Mouse (Mus musculus): ENCODE results near the gene Hes7. TPM values are rescaled to one million over a fixed set of nuclear protein-coding genes. Genes with fewer than 3 reads are reported as not detected.

The Hes7 gene
- polyA plus RNA-seq, 1 experiment from 2014 or later, result 0.29 TPM

- no peak overlapping the region for H3K27ac ChIP-seq (replicated peaks)
- H3K4me2 ChIP-seq (replicated peaks; ENCODE audit: low read depth), result no peak overlapping the region
- ATAC-seq (ENCODE audit: low FRiP score, low TSS enrichment) (no peak), DNase-seq (ENCODE audit: low spot score) (no peak)
- H3K4me1 ChIP-seq (replicated peaks; ENCODE audit: control insufficient read depth, insufficient read depth), result no peaks in the 10 kb centered on the region
- TF ChIP-seq CTCF (IDR thresholded peaks at IDR 0.05; ENCODE audit: low read depth) (no peak), EP300 (optimal IDR thresholded peaks at IDR 0.05) (no peak)
- WGBS, result 69% methylated on average over 8 of the region's 8 CpGs
- no peaks in the 10 kb centered on the region for H3K9me3 ChIP-seq (ENCODE audit: control insufficient read depth, low read length)
- H3K9ac ChIP-seq (ENCODE audit: low read length), result no peak overlapping the region
- no peaks in the 10 kb centered on the region for H3K36me3 ChIP-seq (ENCODE audit: control insufficient read depth, insufficient read depth, low read length)
- no peaks in the 10 kb centered on the region for H3K27me3 ChIP-seq (ENCODE audit: control insufficient read depth, insufficient read depth, low read length)
- no peak overlapping the region for H3K4me3 ChIP-seq (ENCODE audit: low read depth, low read length)
Measured at GRCm38 (mm10) chr11:69153831-69154230, 33.6 kb downstream of the Hes7 start.

DNA sequence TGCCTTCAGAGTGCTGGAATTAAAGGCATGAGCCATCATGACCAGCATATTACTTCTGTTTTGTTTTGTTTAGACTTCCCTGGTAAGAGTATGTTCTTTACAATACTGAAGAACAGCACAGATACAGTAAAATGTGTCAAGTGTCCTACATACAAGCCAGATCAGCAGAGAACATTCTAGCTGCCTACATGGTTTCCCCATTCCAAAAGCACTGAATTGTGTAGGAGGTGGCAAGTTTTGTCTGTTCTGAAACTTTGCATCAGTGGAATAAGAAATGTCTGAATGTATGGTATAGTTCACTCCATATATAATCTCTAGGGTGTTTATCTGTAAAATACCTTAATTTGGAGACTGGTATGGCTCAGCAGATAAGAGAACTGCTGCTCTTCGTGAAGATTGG is 35.1 kb downstream of the Hes7 start:
- no peak for DNase-seq (ENCODE audit: low spot score)
- 48% methylated on average over 1 of the region's 1 CpGs for WGBS
- Histone ChIP-seq H3K4me1 (replicated peaks; ENCODE audit: control insufficient read depth, insufficient read depth) (no peaks in the 10 kb centered on the region), H3K27ac (replicated peaks) (no peak overlapping the region), H3K4me2 (replicated peaks; ENCODE audit: low read depth) (no peak overlapping the region), H3K4me3 (ENCODE audit: low read depth, low read length) (no peak overlapping the region), H3K27me3 (ENCODE audit: control insufficient read depth, insufficient read depth, low read length) (no peaks in the 10 kb centered on the region), H3K36me3 (ENCODE audit: control insufficient read depth, insufficient read depth, low read length) (no peaks in the 10 kb centered on the region), H3K9ac (ENCODE audit: low read length) (no peak overlapping the region), H3K9me3 (ENCODE audit: control insufficient read depth, low read length) (no peaks in the 10 kb centered on the region)
- no peak for ATAC-seq (ENCODE audit: low FRiP score, low TSS enrichment)
- TF ChIP-seq CTCF (IDR thresholded peaks at IDR 0.05; ENCODE audit: low read depth) (no peak), EP300 (optimal IDR thresholded peaks at IDR 0.05) (no peak)

- WGBS, result 3% methylated on average over 18 of the region's 18 CpGs
- Histone ChIP-seq H3K4me3 (ENCODE audit: low read depth, low read length) (peak within 1 kb of the TSS; percentile 18), H3K4me2 (replicated peaks; ENCODE audit: low read depth) (peak within 1 kb of the TSS; percentile 32; the same call in 1 of the 2 replicates), H3K9me3 (ENCODE audit: control insufficient read depth, low read length) (no peaks in the 10 kb centered on the region), H3K4me1 (replicated peaks; ENCODE audit: control insufficient read depth, insufficient read depth) (no peaks in the 10 kb centered on the region), H3K27ac (replicated peaks) (no peak within 1 kb of the TSS), H3K9ac (ENCODE audit: low read length) (no peak within 1 kb of the TSS), H3K36me3 (ENCODE audit: control insufficient read depth, insufficient read depth, low read length) (no peaks in the 10 kb centered on the region), H3K27me3 (ENCODE audit: control insufficient read depth, insufficient read depth, low read length) (no peaks in the 10 kb centered on the region)
- DNase-seq (ENCODE audit: low spot score), result no peak
- peak; percentile 61; the same call in 1 of the 2 replicates for ATAC-seq (ENCODE audit: low FRiP score, low TSS enrichment)
- TF ChIP-seq CTCF (IDR thresholded peaks at IDR 0.05; ENCODE audit: low read depth) (no peak), EP300 (optimal IDR thresholded peaks at IDR 0.05) (no peak)
Measured at GRCm38 (mm10) chr11:69156800-69157199, 36.6 kb downstream of the Hes7 start, which contains the start of gene Alox12b. Gene Alox12b (plus strand): TSS chr11:69156989.

GRCm38 (mm10) chr11:69169313-69169712 is 49.1 kb downstream of the Hes7 start:
- TF ChIP-seq EP300 (optimal IDR thresholded peaks at IDR 0.05) (no peak), CTCF (IDR thresholded peaks at IDR 0.05; ENCODE audit: low read depth) (no peak)
- H3K9ac ChIP-seq (ENCODE audit: low read length), result no peak overlapping the region
- DNase-seq (ENCODE audit: low spot score) (no peak), ATAC-seq (ENCODE audit: low FRiP score, low TSS enrichment) (no peak)
- no peaks in the 10 kb centered on the region for H3K9me3 ChIP-seq (ENCODE audit: control insufficient read depth, low read length)
- no peak overlapping the region for H3K27ac ChIP-seq (replicated peaks)
- H3K4me1 ChIP-seq (replicated peaks; ENCODE audit: control insufficient read depth, insufficient read depth), result no peaks in the 10 kb centered on the region
- H3K27me3 ChIP-seq (ENCODE audit: control insufficient read depth, insufficient read depth, low read length), result no peaks in the 10 kb centered on the region
- H3K4me3 ChIP-seq (ENCODE audit: low read depth, low read length), result no peak overlapping the region
- no peaks in the 10 kb centered on the region for H3K36me3 ChIP-seq (ENCODE audit: control insufficient read depth, insufficient read depth, low read length)
- 80% methylated on average over 12 of the region's 12 CpGs for WGBS
- no peak overlapping the region for H3K4me2 ChIP-seq (replicated peaks; ENCODE audit: low read depth)

- no peaks in the 10 kb centered on the region for H3K36me3 ChIP-seq (ENCODE audit: control insufficient read depth, insufficient read depth, low read length)
- no peaks in the 10 kb centered on the region for H3K4me1 ChIP-seq (replicated peaks; ENCODE audit: control insufficient read depth, insufficient read depth)
- no peaks in the 10 kb centered on the region for H3K9me3 ChIP-seq (ENCODE audit: control insufficient read depth, low read length)
- DNase-seq (ENCODE audit: low spot score) (peak; percentile 45), ATAC-seq (ENCODE audit: low FRiP score, low TSS enrichment) (no peak; the same call in 1 of the 2 replicates)
- no peaks in the 10 kb centered on the region for H3K27me3 ChIP-seq (ENCODE audit: control insufficient read depth, insufficient read depth, low read length)
- H3K27ac ChIP-seq (replicated peaks), result no peak overlapping the region
- TF ChIP-seq EP300 (optimal IDR thresholded peaks at IDR 0.05) (no peak), CTCF (IDR thresholded peaks at IDR 0.05; ENCODE audit: low read depth) (peak; percentile 88)
- H3K9ac ChIP-seq (ENCODE audit: low read length), result no peak overlapping the region
- no peak overlapping the region for H3K4me3 ChIP-seq (ENCODE audit: low read depth, low read length)
- H3K4me2 ChIP-seq (replicated peaks; ENCODE audit: low read depth), result no peak overlapping the region
- 26% methylated on average over 7 of the region's 7 CpGs for WGBS
Measured at GRCm38 (mm10) chr11:69171626-69172025, 51.4 kb downstream of the Hes7 start.

DNA sequence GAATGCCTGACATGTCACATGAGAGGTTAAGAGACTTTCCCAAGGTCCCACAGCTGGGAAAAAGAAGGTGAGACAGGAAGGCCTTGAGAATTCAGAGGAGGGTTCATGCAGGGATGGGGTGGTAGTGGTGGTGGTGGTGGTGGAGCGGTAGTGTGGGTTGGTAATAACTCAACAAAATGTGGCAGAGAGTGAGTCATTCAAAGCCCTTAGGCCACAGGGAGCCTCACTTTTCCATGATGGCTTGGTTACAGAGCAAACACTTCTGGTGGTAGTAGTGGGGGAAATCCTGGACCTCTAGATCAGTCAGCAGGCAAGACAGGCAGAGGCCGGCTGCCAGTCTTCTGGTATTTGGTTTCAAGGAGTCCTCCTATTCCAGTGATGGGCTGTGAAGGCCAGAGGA is 52.4 kb downstream of the Hes7 start:
- H3K4me1 ChIP-seq (replicated peaks; ENCODE audit: control insufficient read depth, insufficient read depth), result no peaks in the 10 kb centered on the region
- no peak overlapping the region for H3K27ac ChIP-seq (replicated peaks)
- ATAC-seq (ENCODE audit: low FRiP score, low TSS enrichment) (no peak), DNase-seq (ENCODE audit: low spot score) (no peak)
- no peaks in the 10 kb centered on the region for H3K9me3 ChIP-seq (ENCODE audit: control insufficient read depth, low read length)
- H3K36me3 ChIP-seq (ENCODE audit: control insufficient read depth, insufficient read depth, low read length), result no peaks in the 10 kb centered on the region
- no peak overlapping the region for H3K4me3 ChIP-seq (ENCODE audit: low read depth, low read length)
- H3K4me2 ChIP-seq (replicated peaks; ENCODE audit: low read depth), result no peak overlapping the region
- 80% methylated on average over 2 of the region's 2 CpGs for WGBS
- H3K27me3 ChIP-seq (ENCODE audit: control insufficient read depth, insufficient read depth, low read length), result no peaks in the 10 kb centered on the region
- no peak overlapping the region for H3K9ac ChIP-seq (ENCODE audit: low read length)
- no peak for TF ChIP-seq EP300 (optimal IDR thresholded peaks at IDR 0.05)
- TF ChIP-seq CTCF (IDR thresholded peaks at IDR 0.05; ENCODE audit: low read depth), result no peak

Other genes with a start within 250 kb of the Hes7 start
- 86.4 and 92.6 TPM in 2 replicates for gene Ndel1, start 248.5 kb upstream of the Hes7 start, polyA plus RNA-seq (2015; fragmentation: Nextera tagmentation; extraction: Ambion mirVana)
- gene Rnf222, start 231.9 kb upstream of the Hes7 start, polyA plus RNA-seq (2015; fragmentation: Nextera tagmentation; extraction: Ambion mirVana), result 5.4 and 5.8 TPM in 2 replicates
- gene Rpl26, start 218.8 kb upstream of the Hes7 start, polyA plus RNA-seq (2015; fragmentation: Nextera tagmentation; extraction: Ambion mirVana), result 856 and 899 TPM in 2 replicates
- 0.22 TPM in 1 of 2 replicates, not detected in the other for gene Odf4, start 193.3 kb upstream of the Hes7 start, polyA plus RNA-seq (2015; fragmentation: Nextera tagmentation; extraction: Ambion mirVana)
- gene Arhgef15, start 162.9 kb upstream of the Hes7 start, polyA plus RNA-seq (2015; fragmentation: Nextera tagmentation; extraction: Ambion mirVana), result 2.8 and 3.0 TPM in 2 replicates
- 4.9 and 5.8 TPM in 2 replicates for gene Slc25a35, start 152.3 kb upstream of the Hes7 start, polyA plus RNA-seq (2015; fragmentation: Nextera tagmentation; extraction: Ambion mirVana)
- gene Rangrf, start 145.2 kb upstream of the Hes7 start, polyA plus RNA-seq (2015; fragmentation: Nextera tagmentation; extraction: Ambion mirVana), result 34.8 and 35.1 TPM in 2 replicates
- 7.4 and 8.0 TPM in 2 replicates for gene Pfas, start 111.9 kb upstream of the Hes7 start, polyA plus RNA-seq (2015; fragmentation: Nextera tagmentation; extraction: Ambion mirVana)
- gene Ctc1, start 104.5 kb upstream of the Hes7 start, polyA plus RNA-seq (2015; fragmentation: Nextera tagmentation; extraction: Ambion mirVana), result 11.1 and 11.5 TPM in 2 replicates
- 24.7 and 34.0 TPM in 2 replicates for gene Aurkb, start 74.8 kb upstream of the Hes7 start, polyA plus RNA-seq (2015; fragmentation: Nextera tagmentation; extraction: Ambion mirVana)
- 14.6 and 16.7 TPM in 2 replicates for gene Borcs6, start 60.7 kb upstream of the Hes7 start, polyA plus RNA-seq (2015; fragmentation: Nextera tagmentation; extraction: Ambion mirVana)
- 28.4 and 30.8 TPM in 2 replicates for gene Tmem107, start 49.6 kb upstream of the Hes7 start, polyA plus RNA-seq (2015; fragmentation: Nextera tagmentation; extraction: Ambion mirVana)
- 43.0 and 53.7 TPM in 2 replicates for gene Vamp2, start 31.9 kb upstream of the Hes7 start, polyA plus RNA-seq (2015; fragmentation: Nextera tagmentation; extraction: Ambion mirVana)
- gene Per1, start 25.2 kb upstream of the Hes7 start, polyA plus RNA-seq (2015; fragmentation: Nextera tagmentation; extraction: Ambion mirVana), result 7.7 and 13.1 TPM in 2 replicates
- gene 9130213A22Rik, start 2.2 kb downstream of the Hes7 start, polyA plus RNA-seq (2015; fragmentation: Nextera tagmentation; extraction: Ambion mirVana), result 0.24 and 0.41 TPM in 2 replicates
- 20.2 and 22.5 TPM in 2 replicates for gene Aloxe3, start 5.5 kb downstream of the Hes7 start, polyA plus RNA-seq (2015; fragmentation: Nextera tagmentation; extraction: Ambion mirVana)
- 80.5 and 91.8 TPM in 2 replicates for gene Alox12b, start 36.6 kb downstream of the Hes7 start, polyA plus RNA-seq (2015; fragmentation: Nextera tagmentation; extraction: Ambion mirVana)
- gene Alox8, start 77.4 kb downstream of the Hes7 start, polyA plus RNA-seq (2015; fragmentation: Nextera tagmentation; extraction: Ambion mirVana), result 1.2 and 1.3 TPM in 2 replicates
- 0.04 and 0.05 TPM in 2 replicates for gene Gucy2e, start 116.6 kb downstream of the Hes7 start, polyA plus RNA-seq (2015; fragmentation: Nextera tagmentation; extraction: Ambion mirVana)
- 4.9 and 5.5 TPM in 2 replicates for gene Cntrob, start 203.4 kb downstream of the Hes7 start, polyA plus RNA-seq (2015; fragmentation: Nextera tagmentation; extraction: Ambion mirVana)
- gene Trappc1, start 203.6 kb downstream of the Hes7 start, polyA plus RNA-seq (2015; fragmentation: Nextera tagmentation; extraction: Ambion mirVana), result 119 and 123 TPM in 2 replicates
- gene Kcnab3, start 205.9 kb downstream of the Hes7 start, polyA plus RNA-seq (2015; fragmentation: Nextera tagmentation; extraction: Ambion mirVana), result 0.87 and 1.1 TPM in 2 replicates
- 46.2 and 49.4 TPM in 2 replicates for gene Rnf227, start 220.1 kb downstream of the Hes7 start, polyA plus RNA-seq (2015; fragmentation: Nextera tagmentation; extraction: Ambion mirVana)
- gene Chd3, start 249.0 kb downstream of the Hes7 start, polyA plus RNA-seq (2015; fragmentation: Nextera tagmentation; extraction: Ambion mirVana), result 18.4 and 18.9 TPM in 2 replicates

Measured in stomach, postnatal 0 days (tissue).